Mouse (Mus musculus) right cerebral cortex, postnatal 4 days (tissue): ENCODE data around the gene Serpina3j.
A peak's percentile ranks its signal among the peaks of the same experiment; 100 is the strongest.
"Not testable (repeated sequence)": the region's sequence is repeated elsewhere in the genome, so short reads cannot be mapped to it uniquely, and the experiment has no call there.

Source experiments
- DNase-seq: peaks from one replicate; pipeline ENCODE4 v3.0.0-alpha.2; 2022

Gene Serpina3j

GRCm38 (mm10) chr12:104314253-104314652 is at the start of gene Serpina3j:
TSS of gene Serpina3j (plus strand) at chr12:104314553.
- no peak for DNase-seq

- no peak for DNase-seq
Observed at GRCm38 (mm10) chr12:104266374-104266773, 48.0 kb upstream of the Serpina3j start.

DNA sequence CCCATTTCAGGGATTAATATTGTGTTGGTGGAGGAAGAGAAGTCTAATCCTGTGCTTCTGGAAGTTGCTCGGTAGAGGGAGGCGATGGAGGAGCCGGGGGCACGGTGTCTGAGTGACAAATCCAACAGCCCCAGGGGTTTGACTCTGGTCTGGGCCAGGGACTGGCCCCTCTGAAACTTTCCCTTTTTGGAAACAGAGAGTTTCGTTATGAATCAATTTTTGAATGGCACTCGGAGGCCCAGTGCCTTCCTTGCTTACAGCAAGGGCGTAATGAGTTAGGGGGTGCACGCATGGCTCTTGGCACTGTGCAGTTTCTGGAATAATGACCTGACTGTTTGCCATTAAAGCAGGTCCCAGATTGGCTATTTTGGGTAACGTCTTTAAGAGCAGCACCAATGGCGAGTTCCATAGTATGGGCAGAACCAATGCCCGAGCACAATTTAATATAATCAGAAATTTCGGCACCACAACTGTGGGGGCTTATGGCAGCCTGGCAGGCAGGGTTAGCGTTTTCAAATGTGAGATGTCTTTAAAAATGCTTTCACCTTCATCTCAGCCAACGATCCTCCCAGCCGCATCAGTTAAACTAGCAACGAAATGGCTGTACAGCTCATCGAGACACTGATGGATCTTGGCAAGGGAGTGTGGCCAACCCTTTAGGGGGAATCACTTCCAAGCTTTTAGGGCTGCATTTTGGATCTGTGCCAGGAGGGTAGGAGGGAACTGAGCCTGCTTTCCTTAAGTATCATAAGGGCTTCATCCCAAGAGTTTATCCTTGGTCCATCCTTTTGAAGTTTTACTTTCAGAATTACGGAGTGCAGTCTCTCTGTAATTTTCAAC is 35.9 kb upstream of the Serpina3j start:
- no peak for DNase-seq

DNA sequence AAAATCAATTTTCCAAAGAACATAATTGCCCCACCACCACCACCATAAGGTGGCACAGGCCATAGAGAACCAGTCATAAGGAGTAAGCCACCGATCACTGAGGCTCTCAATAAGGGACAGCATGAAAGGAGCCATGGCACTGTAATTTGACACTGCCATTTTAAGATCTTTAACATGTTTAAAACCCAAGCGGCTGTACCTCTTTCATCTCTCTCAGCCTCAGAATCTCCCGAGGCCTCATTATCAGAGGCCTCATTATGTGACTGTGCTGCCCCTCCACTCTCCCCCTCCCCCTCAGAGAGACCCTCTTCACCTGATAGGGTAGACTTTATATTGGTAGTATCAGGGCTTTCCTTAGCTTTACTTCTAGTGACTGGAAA is 35.3 kb upstream of the Serpina3j start:
- DNase-seq = no peak

DNA sequence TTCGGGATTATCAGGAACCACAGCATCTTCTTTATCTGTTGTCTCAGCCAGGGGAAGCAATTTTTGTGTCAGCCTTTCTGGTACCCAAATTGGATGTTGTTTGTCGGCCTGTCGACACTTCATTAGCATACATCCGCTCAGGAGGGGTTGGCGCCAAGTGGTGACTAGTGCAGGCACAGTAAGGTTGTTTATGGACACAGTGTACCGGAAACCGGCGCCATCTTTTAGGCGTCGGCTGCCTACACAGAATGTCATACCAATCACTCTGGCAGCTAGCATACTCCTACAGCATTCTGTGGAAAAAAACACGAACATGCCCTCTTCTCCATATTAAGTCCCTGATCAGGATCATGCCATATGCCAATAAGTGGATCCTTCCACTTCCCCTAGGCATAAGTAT is 31.0 kb upstream of the Serpina3j start:
- no peak for DNase-seq

DNA sequence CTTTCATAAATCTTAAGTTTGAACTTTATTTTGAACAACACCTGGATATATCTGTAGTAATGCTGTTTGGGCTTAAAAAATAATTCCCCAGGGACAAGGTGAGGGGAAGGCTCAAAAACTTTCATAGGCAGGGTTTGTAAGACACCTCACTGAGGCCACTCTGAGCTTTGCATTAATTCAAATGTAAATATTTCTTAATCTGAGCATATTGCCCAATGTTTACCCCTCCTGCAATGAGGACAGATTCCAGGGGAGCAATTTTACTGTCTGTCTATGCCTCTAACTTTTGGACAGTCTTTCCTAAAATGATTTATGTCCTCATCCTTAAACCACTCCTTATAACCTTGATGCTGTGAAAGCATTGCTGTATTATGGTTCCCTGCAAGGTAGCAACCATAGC is 26.0 kb upstream of the Serpina3j start:
- no peak for DNase-seq

DNA sequence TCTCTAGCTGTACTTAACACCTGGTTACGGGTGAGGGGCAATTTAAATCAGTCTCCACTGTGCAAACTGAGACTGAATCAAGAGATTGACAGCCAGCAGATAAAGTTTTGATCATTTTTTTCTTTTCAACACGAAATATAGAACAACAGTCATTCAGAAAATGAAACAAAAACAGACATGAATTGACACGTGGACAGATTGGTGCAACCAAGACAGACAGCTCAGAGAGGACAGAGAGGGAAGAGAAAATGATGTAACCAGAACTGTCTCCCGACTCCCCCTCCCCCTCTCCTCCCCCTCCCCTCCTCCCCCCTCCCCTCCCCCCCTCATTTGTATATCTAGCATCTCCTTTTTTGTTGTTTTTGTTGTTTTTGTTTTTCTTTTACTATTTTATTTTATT is 24.5 kb upstream of the Serpina3j start:
- no peak for DNase-seq

- DNase-seq = no peak
Observed at GRCm38 (mm10) chr12:104293963-104294362, 20.4 kb upstream of the Serpina3j start.

- no peak for DNase-seq
Observed at GRCm38 (mm10) chr12:104298049-104298448, 16.3 kb upstream of the Serpina3j start.

GRCm38 (mm10) chr12:104305991-104306390 is 8.4 kb upstream of the Serpina3j start:
- DNase-seq = no peak

DNA sequence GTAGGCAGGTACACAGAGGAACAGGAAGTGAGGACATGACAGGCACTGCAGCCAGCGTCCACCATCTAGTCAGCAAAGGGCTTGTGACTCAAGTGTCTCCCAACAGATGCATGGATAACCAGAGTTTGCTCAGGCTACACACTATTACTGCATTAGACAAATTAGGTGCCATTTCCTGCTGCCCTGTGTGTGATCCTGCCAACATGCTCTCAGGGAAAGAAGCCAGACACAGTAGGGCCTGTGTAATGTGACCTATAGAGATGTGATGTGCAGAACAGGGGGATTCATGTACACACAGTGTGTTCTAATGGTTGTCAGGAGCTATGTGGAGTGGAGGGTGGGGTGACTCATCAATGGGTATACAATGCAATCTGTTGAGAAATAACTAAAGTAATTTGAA is 8.1 kb downstream of the Serpina3j start:
- no peak for DNase-seq

- DNase-seq = no peak
Observed at GRCm38 (mm10) chr12:104331701-104332100, 17.3 kb downstream of the Serpina3j start.

- not testable (repeated sequence) for DNase-seq
Observed at GRCm38 (mm10) chr12:104336873-104337272, 22.5 kb downstream of the Serpina3j start.

GRCm38 (mm10) chr12:104338226-104338625 is 23.9 kb downstream of the Serpina3j start, which contains the start of the genes Serpina3k and Serpina3m:
TSS of gene Serpina3k (plus strand) at chr12:104338486.
TSS of gene Serpina3m (plus strand) at chr12:104338486.
- not testable (repeated sequence) for DNase-seq

GRCm38 (mm10) chr12:104338705-104339104 is 24.4 kb downstream of the Serpina3j start:
- DNase-seq = no peak

- DNase-seq = not testable (repeated sequence)
Observed at GRCm38 (mm10) chr12:104342489-104342888, 28.1 kb downstream of the Serpina3j start.

- no peak for DNase-seq
Observed at GRCm38 (mm10) chr12:104345181-104345580, 30.8 kb downstream of the Serpina3j start.

DNA sequence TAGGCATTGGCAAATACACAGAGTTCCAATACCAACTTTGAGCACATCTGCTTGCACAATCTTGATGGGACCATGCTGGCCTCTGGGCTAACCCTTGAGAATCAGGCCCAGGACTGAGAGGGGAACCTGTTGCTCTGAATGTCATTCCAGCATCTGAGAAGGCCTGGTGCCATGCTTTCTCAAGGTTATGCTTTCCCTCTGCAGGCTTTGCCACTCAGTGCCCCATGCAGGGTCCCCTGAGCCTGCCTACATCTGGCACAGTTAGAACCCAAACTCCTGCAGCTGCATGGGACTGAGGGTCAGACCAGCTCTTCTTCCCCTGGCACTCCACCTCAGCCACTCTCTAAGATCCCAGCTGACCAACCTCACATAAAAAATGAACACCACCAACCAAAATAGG is 31.4 kb downstream of the Serpina3j start:
- no peak for DNase-seq

DNA sequence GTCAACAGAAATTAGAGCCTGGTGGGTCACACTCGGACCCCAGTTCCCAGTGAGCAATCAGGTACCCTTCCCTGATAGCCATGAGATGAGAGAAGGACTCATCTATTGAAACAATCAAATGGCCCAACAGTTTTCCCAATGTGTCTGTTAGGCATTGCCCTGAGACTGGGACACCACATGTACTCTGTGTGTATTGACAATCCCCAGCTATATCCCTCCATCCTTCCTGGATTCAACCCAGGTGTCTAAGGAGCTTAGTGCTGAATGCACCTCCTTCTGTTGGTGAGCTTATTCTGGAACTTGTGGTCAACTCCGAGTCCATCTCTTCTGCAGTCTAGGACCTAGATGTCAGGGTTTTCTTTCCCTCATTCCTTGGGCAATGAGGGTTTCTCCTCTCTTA is 32.7 kb downstream of the Serpina3j start:
- DNase-seq = no peak

GRCm38 (mm10) chr12:104351812-104352211 is 37.5 kb downstream of the Serpina3j start:
- peak; percentile 59 for DNase-seq

GRCm38 (mm10) chr12:104356006-104356405 is 41.7 kb downstream of the Serpina3j start:
- DNase-seq = no peak

GRCm38 (mm10) chr12:104369986-104370385 is 55.6 kb downstream of the Serpina3j start:
- no peak for DNase-seq
